Mouse (Mus musculus) megakaryocyte, embryonic 14.5 days (primary cell): ENCODE results near the gene Hyal1. TPM values are rescaled to one million over a fixed set of nuclear protein-coding genes. Genes with fewer than 3 reads are reported as not detected.
A peak's percentile ranks its signal among the peaks of the same experiment; 100 is the strongest.

Source experiments
- H3K27me3 ChIP-seq: replicated peaks from 2 replicates; pipeline ENCODE3; 2012; ENCODE audit warnings: inconsistent platforms
- H3K36me3 ChIP-seq: replicated peaks from 2 replicates; pipeline ENCODE3; 2012; ENCODE audit warnings: low read length, inconsistent platforms, mixed read lengths
- H3K4me1 ChIP-seq: 2 replicates; pipeline ENCODE4 v1.6.1; 2012; ENCODE audit warnings: inconsistent platforms
- H3K4me3 ChIP-seq: replicated peaks from 2 replicates; pipeline ENCODE3; 2012; ENCODE audit warnings: moderate library complexity, mild to moderate bottlenecking, inconsistent platforms
- H3K9me3 ChIP-seq: 2 replicates; pipeline ENCODE4 v1.6.1; 2012; ENCODE audit warnings: inconsistent platforms
- FLI1 ChIP-seq: IDR thresholded peaks from 2 replicates; pipeline ENCODE4 v1.6.1; 2012; ENCODE audit warnings: low read length, inconsistent platforms, mixed read lengths
- GATA1 ChIP-seq: IDR thresholded peaks from 3 replicates; pipeline ENCODE4 v1.6.1; 2012; ENCODE audit warnings: mixed read lengths, low read length, inconsistent platforms, borderline replicate concordance
- polyA plus RNA-seq: library from polyadenylated mRNA; stranded (reverse); fragments of >175 nt; gene quantifications from 2 replicates; pipeline ENCODE4 v1.2.3, GENCODE M21; 2012; ENCODE audit warnings: low replicate concordance; ENCODE audit not compliant: insufficient read depth

Gene Hyal1
- 1.6 and 2.6 TPM in 2 replicates for polyA plus RNA-seq

- TF ChIP-seq GATA1 (no peak), FLI1 (no peak)
- H3K9me3 ChIP-seq, result no peaks in the 10 kb centered on the region
- peaks cover 66% of the 10 kb centered on the region for H3K4me1 ChIP-seq
- peaks cover 24% of the 10 kb centered on the region for H3K36me3 ChIP-seq
- peak within 1 kb of the TSS; percentile 89 for H3K4me3 ChIP-seq
- no peaks in the 10 kb centered on the region for H3K27me3 ChIP-seq
These were observed at the start of gene Hyal1 for GRCm38 (mm10) chr9:107576357-107577107. Gene Hyal1 (plus strand): TSS chr9:107576927.

GRCm38 (mm10) chr9:107533791-107534407, 42.8 kb upstream of the Hyal1 start, which contains the start of gene Tmem115:
Gene Tmem115 (plus strand): TSS chr9:107533945.
- Histone ChIP-seq H3K4me3 (peak within 1 kb of the TSS; percentile 100), H3K9me3 (no peaks in the 10 kb centered on the region), H3K36me3 (peaks cover 31% of the 10 kb centered on the region), H3K4me1 (peaks cover 49% of the 10 kb centered on the region), H3K27me3 (peaks cover 7% of the 10 kb centered on the region)
- TF ChIP-seq FLI1 (no peak), GATA1 (no peak)

- Histone ChIP-seq H3K27me3 (peaks cover 7% of the 10 kb centered on the region), H3K36me3 (peaks cover 38% of the 10 kb centered on the region), H3K4me1 (peaks cover 50% of the 10 kb centered on the region), H3K9me3 (no peaks in the 10 kb centered on the region), H3K4me3 (peak overlapping the region; percentile 100)
- no peak for TF ChIP-seq FLI1
- no peak for TF ChIP-seq GATA1
These were observed 42.1 kb upstream of the Hyal1 start for GRCm38 (mm10) chr9:107534408-107535202.

- no peaks in the 10 kb centered on the region for H3K9me3 ChIP-seq
- H3K36me3 ChIP-seq, result peaks cover 49% of the 10 kb centered on the region
- H3K27me3 ChIP-seq, result no peaks in the 10 kb centered on the region
- no peak overlapping the region for H3K4me3 ChIP-seq
- no peak for TF ChIP-seq FLI1
- H3K4me1 ChIP-seq, result peaks cover 80% of the 10 kb centered on the region
These were observed 38.5 kb upstream of the Hyal1 start for GRCm38 (mm10) chr9:107538231-107538630.

GRCm38 (mm10) chr9:107538711-107539110, 38.0 kb upstream of the Hyal1 start:
- Histone ChIP-seq H3K4me3 (no peak overlapping the region), H3K4me1 (peaks cover 79% of the 10 kb centered on the region), H3K9me3 (no peaks in the 10 kb centered on the region), H3K36me3 (peaks cover 53% of the 10 kb centered on the region), H3K27me3 (no peaks in the 10 kb centered on the region)
- TF ChIP-seq FLI1, result no peak
- TF ChIP-seq GATA1, result no peak

- TF ChIP-seq FLI1, result no peak
- TF ChIP-seq GATA1, result no peak
- H3K4me1 ChIP-seq, result peaks cover 74% of the 10 kb centered on the region
- peaks cover 64% of the 10 kb centered on the region for H3K36me3 ChIP-seq
These were observed 36.8 kb upstream of the Hyal1 start for GRCm38 (mm10) chr9:107539940-107540339.

GRCm38 (mm10) chr9:107540420-107540819, 36.3 kb upstream of the Hyal1 start:
- TF ChIP-seq FLI1 (no peak), GATA1 (no peak)
- Histone ChIP-seq H3K4me1 (peaks cover 74% of the 10 kb centered on the region), H3K27me3 (no peaks in the 10 kb centered on the region), H3K36me3 (peaks cover 69% of the 10 kb centered on the region), H3K4me3 (no peak overlapping the region), H3K9me3 (no peaks in the 10 kb centered on the region)

More at GRCm38 (mm10) chr9:107539940-107540339, 36.8 kb upstream of the Hyal1 start:
- H3K27me3 ChIP-seq, result no peaks in the 10 kb centered on the region
- H3K9me3 ChIP-seq, result no peaks in the 10 kb centered on the region
- H3K4me3 ChIP-seq, result peak overlapping the region; percentile 34

- no peaks in the 10 kb centered on the region for H3K27me3 ChIP-seq
- H3K9me3 ChIP-seq, result no peaks in the 10 kb centered on the region
- H3K4me3 ChIP-seq, result peak overlapping the region; percentile 94
- H3K36me3 ChIP-seq, result peaks cover 67% of the 10 kb centered on the region
- H3K4me1 ChIP-seq, result peaks cover 74% of the 10 kb centered on the region
- TF ChIP-seq GATA1, result no peak
- TF ChIP-seq FLI1, result no peak
These were observed 35.7 kb upstream of the Hyal1 start for GRCm38 (mm10) chr9:107541005-107541404.

- Histone ChIP-seq H3K4me3 (peak within 1 kb of the TSS; percentile 94), H3K9me3 (no peaks in the 10 kb centered on the region), H3K27me3 (no peaks in the 10 kb centered on the region), H3K4me1 (peaks cover 74% of the 10 kb centered on the region), H3K36me3 (peaks cover 67% of the 10 kb centered on the region)
- TF ChIP-seq GATA1 (no peak), FLI1 (0 out of 2 replicates have a peak, but pooled peaks have one; percentile 37)
These were observed 35.0 kb upstream of the Hyal1 start, which contains the start of the genes Cyb561d2 and Nprl2 for GRCm38 (mm10) chr9:107541474-107542351. Gene Cyb561d2 (minus strand): TSS chr9:107542193. Gene Nprl2 (plus strand): TSS chr9:107542226.
